Mouse (Mus musculus): ENCODE results near the gene Ppp1r12b. TPM values are rescaled to one million over a fixed set of nuclear protein-coding genes. Genes with fewer than 3 reads are reported as not detected.
A peak's percentile ranks its signal among the peaks of the same experiment; 100 is the strongest.
"Not testable (repeated sequence)": the region's sequence is repeated elsewhere in the genome, so short reads cannot be mapped to it uniquely, and the experiment has no call there.

The Ppp1r12b gene
- polyA plus RNA-seq, 1 experiment from 2014 or later, result 3.2 TPM

DNA sequence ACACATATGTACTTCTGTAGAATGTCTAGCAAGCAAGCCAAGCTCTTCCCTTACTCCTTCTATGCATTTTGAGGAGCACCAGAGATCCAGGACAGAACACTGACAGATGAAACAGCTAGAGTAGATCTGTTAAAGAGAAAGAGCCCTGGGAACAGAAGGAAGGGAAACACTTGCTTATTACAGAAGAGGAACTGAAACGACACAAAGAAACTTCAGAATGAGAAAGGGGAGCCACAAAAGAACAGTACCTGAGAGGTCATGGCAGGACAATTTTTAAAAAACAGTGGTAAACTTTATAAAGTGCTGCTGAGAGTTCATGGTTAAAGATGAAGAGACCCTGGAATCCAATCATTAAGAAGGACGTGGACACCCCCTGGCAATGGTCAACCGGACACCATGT is 105.4 kb downstream of the Ppp1r12b start:
- Histone ChIP-seq H3K27me3 (ENCODE audit: insufficient read depth, low read length) (no peaks in the 10 kb centered on the region), H3K4me3 (replicated peaks; ENCODE audit: low read depth, low read length) (no peak overlapping the region), H3K9me3 (replicated peaks; ENCODE audit: low read length) (no peaks in the 10 kb centered on the region), H3K27ac (no peak overlapping the region), H3K36me3 (ENCODE audit: insufficient read depth, low read length) (no peaks in the 10 kb centered on the region), H3K4me2 (ENCODE audit: low read length) (no peak overlapping the region), H3K4me1 (replicated peaks; ENCODE audit: insufficient read depth, low read length) (no peaks in the 10 kb centered on the region), H3K9ac (ENCODE audit: low read depth, low read length) (no peak overlapping the region)
- ATAC-seq (replicated peaks; ENCODE audit: low FRiP score, low read depth) (no peak), DNase-seq (ENCODE audit: low spot score) (no peak)
- 91% methylated on average over 3 of the region's 3 CpGs for WGBS
- no peak for TF ChIP-seq CTCF (IDR thresholded peaks at IDR 0.05; ENCODE audit: low read depth)

DNA sequence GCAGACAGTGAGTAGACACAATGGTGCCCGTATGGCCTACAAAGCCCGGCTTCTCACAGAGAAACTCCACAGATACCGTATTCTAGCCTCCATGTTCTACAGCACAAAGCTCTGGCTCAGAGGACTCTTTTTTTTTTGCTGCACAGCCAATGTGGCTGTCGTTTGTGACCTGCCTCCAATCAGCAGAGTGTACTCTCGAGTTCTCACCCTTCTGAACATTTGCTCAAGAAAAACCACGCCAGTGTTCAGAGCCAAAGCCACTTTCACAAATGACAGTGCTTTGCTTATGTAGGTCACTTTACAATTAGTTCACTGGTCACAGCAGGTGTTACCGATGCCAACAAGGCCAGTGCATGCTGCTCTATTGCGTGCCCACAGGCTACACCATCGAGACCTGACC is 107.9 kb downstream of the Ppp1r12b start:
- H3K4me1 ChIP-seq (replicated peaks; ENCODE audit: insufficient read depth, low read length), result no peaks in the 10 kb centered on the region
- no peak overlapping the region for H3K9ac ChIP-seq (ENCODE audit: low read depth, low read length)
- no peak for ATAC-seq (replicated peaks; ENCODE audit: low FRiP score, low read depth)
- H3K27me3 ChIP-seq (ENCODE audit: insufficient read depth, low read length), result no peaks in the 10 kb centered on the region
- no peak for DNase-seq (ENCODE audit: low spot score)
- no peaks in the 10 kb centered on the region for H3K9me3 ChIP-seq (replicated peaks; ENCODE audit: low read length)
- no peak overlapping the region for H3K27ac ChIP-seq
- H3K36me3 ChIP-seq (ENCODE audit: insufficient read depth, low read length), result no peaks in the 10 kb centered on the region
- 79% methylated on average over 9 of the region's 9 CpGs for WGBS
- H3K4me2 ChIP-seq (ENCODE audit: low read length), result no peak overlapping the region
- no peak for TF ChIP-seq CTCF (IDR thresholded peaks at IDR 0.05; ENCODE audit: low read depth)
- no peak overlapping the region for H3K4me3 ChIP-seq (replicated peaks; ENCODE audit: low read depth, low read length)

DNA sequence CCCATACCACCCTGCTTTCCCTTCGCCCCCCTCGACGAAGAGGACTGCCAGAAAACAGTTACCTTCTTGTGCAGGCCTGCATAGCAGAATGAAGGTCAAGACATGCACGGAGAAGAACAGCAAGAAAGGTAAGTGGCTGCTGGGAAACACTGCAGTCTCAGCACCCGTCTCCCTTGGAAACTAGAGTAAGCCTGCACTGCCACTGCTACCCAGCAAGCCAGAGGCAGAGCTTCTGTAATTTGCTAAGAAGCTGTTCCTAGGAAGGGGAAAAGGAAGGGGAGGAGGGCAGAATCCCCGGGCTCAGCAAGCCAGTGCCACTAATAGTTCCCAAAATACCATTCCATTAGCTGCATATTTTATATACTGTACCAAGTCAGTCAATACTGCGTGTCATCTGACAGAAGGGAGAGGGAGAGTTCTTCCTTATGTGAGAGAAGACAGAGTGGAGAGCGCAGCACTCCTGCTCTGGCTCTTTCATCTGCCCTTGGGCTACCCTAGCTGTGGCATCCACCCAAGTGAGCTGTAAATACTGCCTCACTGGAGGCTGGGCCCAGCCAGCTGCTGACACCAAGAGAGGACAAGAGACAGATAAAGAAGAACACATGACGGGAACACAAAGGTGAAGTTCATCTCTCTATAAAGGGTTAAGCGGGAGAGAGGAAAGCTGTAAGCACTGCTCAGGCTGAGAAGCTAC is 109.3 kb downstream of the Ppp1r12b start:
- no peak overlapping the region for H3K27ac ChIP-seq
- H3K4me3 ChIP-seq (replicated peaks; ENCODE audit: low read depth, low read length), result no peak overlapping the region
- H3K4me2 ChIP-seq (ENCODE audit: low read length), result no peak overlapping the region
- no peaks in the 10 kb centered on the region for H3K27me3 ChIP-seq (ENCODE audit: insufficient read depth, low read length)
- H3K9me3 ChIP-seq (replicated peaks; ENCODE audit: low read length), result no peaks in the 10 kb centered on the region
- peaks cover 4% of the 10 kb centered on the region; the same call in 1 of the 2 replicates for H3K36me3 ChIP-seq (ENCODE audit: insufficient read depth, low read length)
- no peak for TF ChIP-seq CTCF (IDR thresholded peaks at IDR 0.05; ENCODE audit: low read depth)
- WGBS, result 86% methylated on average over 10 of the region's 10 CpGs
- ATAC-seq (replicated peaks; ENCODE audit: low FRiP score, low read depth), result no peak
- H3K4me1 ChIP-seq (replicated peaks; ENCODE audit: insufficient read depth, low read length), result no peaks in the 10 kb centered on the region
- DNase-seq (ENCODE audit: low spot score), result no peak
- no peak overlapping the region for H3K9ac ChIP-seq (ENCODE audit: low read depth, low read length)

DNA sequence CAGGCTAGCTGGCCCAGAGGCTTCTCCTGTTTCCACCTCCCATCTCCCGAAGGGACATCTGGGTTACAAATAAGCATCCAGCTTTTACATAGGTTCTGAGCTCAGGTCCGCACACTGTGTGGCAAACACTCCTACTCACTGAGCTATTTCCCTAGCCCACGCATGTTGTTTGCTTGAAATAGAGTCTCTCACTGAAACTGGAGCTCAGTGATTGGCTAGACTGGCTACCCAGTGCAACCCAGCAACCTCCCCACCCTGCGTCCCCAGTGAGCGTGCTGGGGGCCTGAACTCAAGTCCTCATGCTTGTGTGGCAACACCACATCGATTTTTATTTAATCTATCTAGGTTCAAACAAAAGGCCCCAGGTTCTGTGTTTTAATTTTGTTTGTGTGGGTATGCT is 112.4 kb downstream of the Ppp1r12b start:
- WGBS, result 85% methylated on average over 6 of the region's 6 CpGs
- ATAC-seq (replicated peaks; ENCODE audit: low FRiP score, low read depth) (no peak), DNase-seq (ENCODE audit: low spot score) (no peak)
- Histone ChIP-seq H3K9ac (ENCODE audit: low read depth, low read length) (no peak overlapping the region), H3K36me3 (ENCODE audit: insufficient read depth, low read length) (peaks cover 4% of the 10 kb centered on the region; the same call in 1 of the 2 replicates), H3K27me3 (ENCODE audit: insufficient read depth, low read length) (no peaks in the 10 kb centered on the region), H3K9me3 (replicated peaks; ENCODE audit: low read length) (no peaks in the 10 kb centered on the region), H3K4me2 (ENCODE audit: low read length) (no peak overlapping the region), H3K4me3 (replicated peaks; ENCODE audit: low read depth, low read length) (no peak overlapping the region), H3K27ac (no peak overlapping the region), H3K4me1 (replicated peaks; ENCODE audit: insufficient read depth, low read length) (no peaks in the 10 kb centered on the region)
- no peak for TF ChIP-seq CTCF (IDR thresholded peaks at IDR 0.05; ENCODE audit: low read depth)

DNA sequence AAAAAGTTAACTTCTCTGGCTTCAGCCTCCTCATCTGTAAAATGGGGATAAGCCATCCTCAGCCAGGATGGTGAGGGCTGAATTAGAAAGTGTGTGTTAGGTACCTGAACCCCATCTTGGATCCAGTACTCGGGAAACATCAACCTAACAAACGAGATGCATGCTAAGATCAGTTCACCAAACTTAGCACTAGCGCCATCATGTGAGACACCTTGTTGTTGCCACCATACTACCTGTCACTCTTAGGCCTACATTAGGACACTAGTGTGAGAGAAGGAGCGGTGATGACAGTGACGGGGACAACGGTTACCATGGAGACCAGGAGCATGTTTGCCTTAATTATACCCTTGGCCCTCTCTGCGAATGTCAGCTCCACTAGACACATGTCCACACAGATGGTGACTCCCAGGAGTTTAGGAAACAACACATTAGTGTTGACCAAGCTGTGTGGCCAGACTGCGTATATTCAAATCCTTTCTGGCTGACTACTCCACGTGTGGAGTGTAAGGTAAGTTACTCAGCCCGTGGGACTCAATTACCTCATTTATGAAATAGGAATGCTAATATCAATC is 118.7 kb downstream of the Ppp1r12b start:
- no peaks in the 10 kb centered on the region for H3K4me1 ChIP-seq (replicated peaks; ENCODE audit: insufficient read depth, low read length)
- no peaks in the 10 kb centered on the region for H3K9me3 ChIP-seq (replicated peaks; ENCODE audit: low read length)
- whole genome bisulfite sequencing, result 86% methylated on average over 10 of the region's 10 CpGs
- no peaks in the 10 kb centered on the region for H3K27me3 ChIP-seq (ENCODE audit: insufficient read depth, low read length)
- H3K36me3 ChIP-seq (ENCODE audit: insufficient read depth, low read length), result peaks cover 21% of the 10 kb centered on the region; the same call in 1 of the 2 replicates
- no peak overlapping the region for H3K9ac ChIP-seq (ENCODE audit: low read depth, low read length)
- H3K27ac ChIP-seq, result no peak overlapping the region
- peak; percentile 14; the same call in 1 of the 2 replicates for TF ChIP-seq CTCF (IDR thresholded peaks at IDR 0.05; ENCODE audit: low read depth)
- no peak for DNase-seq (ENCODE audit: low spot score)
- H3K4me3 ChIP-seq (replicated peaks; ENCODE audit: low read depth, low read length), result no peak overlapping the region
- ATAC-seq (replicated peaks; ENCODE audit: low FRiP score, low read depth), result no peak
- H3K4me2 ChIP-seq (ENCODE audit: low read length), result no peak overlapping the region

DNA sequence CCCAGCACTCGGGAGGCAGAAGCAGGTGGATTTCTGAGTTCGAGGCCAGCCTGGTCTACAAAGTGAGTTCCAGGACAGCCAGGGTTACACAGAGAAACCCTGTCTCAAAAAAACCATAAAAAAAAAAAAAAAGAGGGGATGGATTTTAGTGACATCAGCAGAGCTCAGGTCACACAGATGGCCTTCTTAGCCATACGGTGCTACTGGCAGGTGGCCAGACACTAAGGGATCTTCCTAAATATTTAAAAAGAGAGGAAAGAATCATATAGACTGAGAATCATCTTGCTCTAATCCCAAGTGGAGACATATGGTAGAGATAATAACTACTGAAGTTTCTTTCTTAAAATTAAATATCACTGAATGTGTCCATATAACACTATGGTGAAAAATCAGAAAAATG is 124.9 kb downstream of the Ppp1r12b start:
- not testable (repeated sequence) for ATAC-seq (replicated peaks; ENCODE audit: low FRiP score, low read depth); H3K9me3 ChIP-seq (replicated peaks; ENCODE audit: low read length); H3K27me3 ChIP-seq (ENCODE audit: insufficient read depth, low read length); H3K27ac ChIP-seq; H3K9ac ChIP-seq (ENCODE audit: low read depth, low read length); DNase-seq (ENCODE audit: low spot score); H3K4me2 ChIP-seq (ENCODE audit: low read length); H3K4me3 ChIP-seq (replicated peaks; ENCODE audit: low read depth, low read length); H3K4me1 ChIP-seq (replicated peaks; ENCODE audit: insufficient read depth, low read length)
- WGBS, result 89% methylated on average over 2 of the region's 3 CpGs
- peaks cover 17% of the 10 kb centered on the region; the same call in 1 of the 2 replicates for H3K36me3 ChIP-seq (ENCODE audit: insufficient read depth, low read length)
